Mouse (Mus musculus): Measurements from ENCODE around the gene S1pr3. TPM values are rescaled to one million over a fixed set of nuclear protein-coding genes. Genes with fewer than 3 reads are reported as not detected.

S1pr3 gene
- polyA plus RNA-seq, 1 experiment, result not detected

DNA sequence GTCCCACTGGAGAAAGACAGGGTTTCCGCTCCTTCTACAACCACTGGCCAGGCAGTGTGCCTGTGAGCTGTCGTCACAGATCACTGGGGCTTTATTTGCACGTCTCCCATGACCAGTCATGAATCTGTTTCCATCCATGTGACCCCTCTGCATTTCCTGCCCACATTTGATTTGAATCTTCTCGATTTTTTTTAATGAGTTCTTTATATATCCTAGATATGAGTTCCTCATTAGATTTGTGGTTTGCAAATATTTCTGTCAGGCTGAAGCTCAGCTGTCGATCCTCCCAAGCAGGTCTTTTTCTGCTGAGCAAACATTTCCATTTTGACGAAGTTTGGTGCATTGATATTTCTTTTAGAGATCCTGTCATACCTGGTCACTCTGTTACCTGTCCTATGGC is 10.6 kb upstream of the S1pr3 start:
- TF ChIP-seq GATA1 (IDR thresholded peaks at IDR 0.05; ENCODE audit: low read length), result no peak

DNA sequence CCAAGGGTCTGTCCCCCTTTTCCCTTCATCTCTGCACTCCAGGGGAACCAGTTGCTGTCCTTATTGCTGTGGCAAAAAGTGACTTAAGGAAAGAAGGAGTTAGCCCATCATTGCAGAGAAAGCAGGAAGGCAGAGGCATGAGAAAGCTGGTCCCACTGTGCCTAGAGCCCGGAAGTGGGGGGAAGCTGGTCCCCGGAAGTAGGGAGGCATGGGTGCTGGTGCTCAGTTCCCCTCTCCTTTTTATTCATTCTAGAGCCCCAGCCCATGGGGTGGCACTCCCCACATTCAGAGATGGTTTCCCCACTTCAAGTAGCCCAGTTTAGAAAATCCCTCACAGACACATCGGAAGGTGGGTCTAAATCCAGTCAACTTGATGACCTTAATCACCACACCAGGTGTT is 8.9 kb upstream of the S1pr3 start:
- no peak for TF ChIP-seq GATA1 (IDR thresholded peaks at IDR 0.05; ENCODE audit: low read length)

DNA sequence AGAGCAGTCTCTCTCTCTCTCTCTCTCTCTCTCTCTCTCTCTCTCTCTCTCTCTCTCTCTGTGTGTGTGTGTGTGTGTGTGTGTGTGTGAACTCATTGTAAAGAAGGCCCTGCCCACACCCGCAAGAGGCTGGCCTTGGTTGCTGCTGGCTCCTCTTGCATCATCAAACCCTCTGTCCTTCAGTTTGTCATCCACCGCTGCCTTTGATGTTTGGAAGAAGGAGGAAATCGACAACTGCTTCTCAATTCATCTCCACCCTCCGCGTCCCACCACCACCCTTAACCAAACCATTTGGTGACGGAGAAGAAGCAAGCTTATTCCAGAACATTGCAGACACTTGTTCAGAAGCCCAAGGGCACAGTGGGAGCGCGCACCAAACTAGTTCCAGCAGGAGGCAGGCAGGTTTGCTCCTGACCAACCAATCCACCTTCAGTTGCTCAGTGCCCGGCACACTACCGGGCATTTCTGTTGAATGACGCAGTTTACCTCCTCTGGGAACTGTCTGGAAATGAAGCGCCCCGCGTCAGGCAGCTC is 8.2 kb upstream of the S1pr3 start:
- TF ChIP-seq GATA1 (IDR thresholded peaks at IDR 0.05; ENCODE audit: low read length), result no peak

DNA sequence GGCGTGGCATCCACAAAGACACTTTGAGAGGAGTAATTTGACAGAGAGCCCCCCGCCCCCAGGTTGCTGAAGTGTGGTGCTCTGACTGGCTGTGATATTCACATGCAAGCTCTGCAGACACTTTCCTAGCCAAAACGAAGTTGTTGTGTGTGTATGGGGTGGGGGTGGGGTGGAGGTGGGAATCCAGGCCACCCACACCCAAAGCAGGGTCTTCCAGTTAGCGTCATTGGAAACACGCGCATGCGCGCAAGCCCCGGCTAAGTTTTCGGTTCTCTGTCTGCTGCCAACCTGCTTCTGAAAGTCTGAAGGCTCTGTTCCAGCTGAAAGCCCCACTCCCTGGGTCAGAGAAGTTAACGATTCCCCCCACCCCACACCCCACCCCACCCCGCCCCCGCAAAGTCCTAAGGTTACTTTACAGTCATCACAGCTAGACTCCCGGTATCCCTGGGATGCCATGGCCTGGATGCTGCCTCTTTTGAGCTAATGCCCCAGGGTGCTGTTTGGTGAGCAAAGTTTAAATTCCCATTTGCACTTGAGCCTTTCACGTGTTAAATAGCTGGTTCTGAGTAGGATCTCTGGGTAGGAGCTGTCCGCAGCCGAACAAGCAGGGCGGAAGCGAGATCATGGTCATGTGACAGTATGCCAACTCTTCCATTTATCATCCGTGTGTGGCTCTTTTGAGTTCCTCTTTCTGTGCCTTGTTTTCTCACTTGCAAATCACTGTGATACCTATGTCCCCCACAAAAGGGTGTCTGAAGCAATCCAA is 7.5 kb upstream of the S1pr3 start:
- no peak for TF ChIP-seq GATA1 (IDR thresholded peaks at IDR 0.05; ENCODE audit: low read length)

DNA sequence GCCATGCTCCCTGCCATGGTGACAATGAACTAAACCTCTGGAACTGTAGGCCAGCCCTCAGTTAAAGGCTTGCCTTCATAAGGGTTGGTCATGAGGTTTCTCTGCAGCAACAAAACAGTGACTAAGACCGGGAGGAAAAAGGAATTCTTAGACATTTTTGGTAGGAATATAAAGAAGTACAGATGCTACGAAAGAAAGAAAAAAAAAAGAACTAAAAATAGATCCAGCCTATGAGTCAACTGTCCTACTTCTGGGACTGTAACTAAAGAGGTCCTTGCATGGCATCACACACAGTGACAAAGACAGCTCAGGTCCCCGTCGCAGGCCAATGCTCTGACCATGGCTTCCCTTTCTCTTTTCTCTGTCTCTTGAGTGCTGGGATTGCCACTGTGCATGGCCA is 3.9 kb upstream of the S1pr3 start:
- TF ChIP-seq GATA1 (IDR thresholded peaks at IDR 0.05; ENCODE audit: low read length), result no peak

DNA sequence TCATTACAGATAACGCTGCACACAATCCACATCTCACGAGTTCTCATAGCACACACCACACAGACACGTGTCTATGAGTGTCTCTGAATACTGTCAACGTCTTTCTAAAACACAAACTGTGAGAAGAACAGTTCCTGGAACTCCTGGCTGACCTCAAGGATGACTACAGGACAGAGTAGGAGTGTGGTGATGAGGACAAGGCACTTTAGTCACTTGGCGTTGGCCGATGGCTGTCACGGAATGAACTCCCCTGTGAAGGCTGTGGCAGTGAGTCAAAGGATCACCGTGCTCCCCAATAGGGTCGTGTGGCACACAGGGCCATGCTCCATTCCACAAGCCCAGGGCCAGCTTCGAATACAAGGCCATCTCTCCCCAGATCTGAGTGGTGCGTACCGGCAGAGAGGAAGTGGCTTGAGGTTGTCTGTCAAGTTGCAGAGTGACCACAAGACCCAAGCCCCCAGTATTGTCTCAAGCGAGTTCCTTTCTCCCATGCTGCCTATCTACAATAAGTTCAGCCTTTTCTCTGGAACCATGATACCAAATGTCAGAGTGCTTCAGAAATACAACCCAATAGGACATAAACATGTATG is 2.6 kb upstream of the S1pr3 start:
- no peak for TF ChIP-seq GATA1 (IDR thresholded peaks at IDR 0.05; ENCODE audit: low read length)

DNA sequence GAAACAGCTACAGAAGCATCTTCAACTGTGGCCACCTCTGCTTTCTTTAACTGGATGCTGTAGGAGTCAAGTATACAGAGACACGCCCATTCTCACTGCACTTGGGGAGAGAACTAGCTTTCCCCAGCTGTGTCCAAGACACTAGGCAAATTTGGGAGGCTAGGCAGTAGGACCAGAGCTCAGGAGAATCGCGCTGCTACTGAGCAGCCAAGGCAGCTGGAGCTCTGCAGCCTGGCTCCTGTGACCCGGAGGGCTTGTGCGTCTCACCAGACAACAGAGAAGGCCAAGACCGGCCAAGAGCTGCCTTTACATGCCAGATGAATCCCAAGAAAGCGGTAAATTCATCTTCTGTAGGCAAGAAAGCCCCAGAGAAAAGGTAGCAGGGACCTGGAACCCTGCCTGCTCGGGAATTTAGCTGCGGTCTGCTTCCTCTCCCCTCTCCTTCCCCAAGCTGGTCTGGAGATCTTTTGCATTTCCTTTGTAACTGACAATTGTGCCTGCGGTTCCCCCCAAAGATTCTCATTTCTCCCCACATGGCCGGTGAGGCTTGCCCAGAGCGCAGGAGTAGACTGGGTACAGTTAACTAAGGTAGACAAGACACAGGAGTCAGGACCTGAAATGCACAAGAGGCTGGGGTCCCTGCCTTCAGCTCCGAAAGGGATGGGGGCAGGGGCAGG is 760 bp upstream of the S1pr3 start:
- TF ChIP-seq GATA1 (IDR thresholded peaks at IDR 0.05; ENCODE audit: low read length), result no peak

DNA sequence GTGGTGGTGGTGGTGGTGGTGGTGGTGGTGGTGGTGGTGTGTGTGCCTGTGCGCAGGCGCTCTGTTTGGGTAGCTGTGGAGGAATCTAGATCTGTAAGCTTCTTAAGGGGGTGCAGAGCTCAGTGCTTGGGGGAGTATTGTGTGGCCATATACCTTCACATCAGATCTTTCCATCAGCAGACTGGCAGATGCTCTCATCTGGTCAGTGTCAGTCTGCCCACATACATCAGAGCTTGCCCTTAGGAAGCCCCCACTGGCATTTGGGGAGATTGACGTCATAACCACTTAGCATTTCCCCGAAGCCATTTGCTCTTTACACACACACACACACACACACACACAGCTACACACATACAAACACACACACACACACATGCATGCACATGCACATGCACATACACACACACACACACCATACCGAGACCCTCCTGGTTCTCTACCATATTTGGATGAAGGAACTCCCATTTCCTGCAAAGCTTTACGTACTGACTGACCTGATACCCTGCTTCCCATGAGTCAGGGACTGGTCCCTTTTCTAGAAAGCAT is 1.6 kb downstream of the S1pr3 start:
- TF ChIP-seq GATA1 (IDR thresholded peaks at IDR 0.05; ENCODE audit: low read length), result no peak

DNA sequence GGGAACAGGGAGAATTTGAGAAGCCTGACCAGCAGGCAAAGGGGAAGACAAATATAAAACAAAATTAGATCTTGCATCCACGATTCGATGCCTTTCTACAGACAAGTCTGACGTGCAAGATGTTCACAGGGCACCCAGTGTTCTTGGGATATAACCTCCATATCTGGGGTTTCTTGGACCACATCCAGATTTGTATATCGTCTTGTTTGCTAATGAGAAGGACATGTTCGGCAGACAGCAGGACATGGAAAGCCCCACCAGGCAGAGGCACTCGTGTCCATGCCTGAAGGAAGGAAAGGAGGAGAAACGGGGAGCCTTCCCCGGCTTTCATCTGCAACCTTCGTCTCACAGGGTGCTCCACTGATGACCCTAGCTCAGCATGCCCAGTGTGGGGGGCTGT is 2.8 kb downstream of the S1pr3 start:
- no peak for TF ChIP-seq GATA1 (IDR thresholded peaks at IDR 0.05; ENCODE audit: low read length)

DNA sequence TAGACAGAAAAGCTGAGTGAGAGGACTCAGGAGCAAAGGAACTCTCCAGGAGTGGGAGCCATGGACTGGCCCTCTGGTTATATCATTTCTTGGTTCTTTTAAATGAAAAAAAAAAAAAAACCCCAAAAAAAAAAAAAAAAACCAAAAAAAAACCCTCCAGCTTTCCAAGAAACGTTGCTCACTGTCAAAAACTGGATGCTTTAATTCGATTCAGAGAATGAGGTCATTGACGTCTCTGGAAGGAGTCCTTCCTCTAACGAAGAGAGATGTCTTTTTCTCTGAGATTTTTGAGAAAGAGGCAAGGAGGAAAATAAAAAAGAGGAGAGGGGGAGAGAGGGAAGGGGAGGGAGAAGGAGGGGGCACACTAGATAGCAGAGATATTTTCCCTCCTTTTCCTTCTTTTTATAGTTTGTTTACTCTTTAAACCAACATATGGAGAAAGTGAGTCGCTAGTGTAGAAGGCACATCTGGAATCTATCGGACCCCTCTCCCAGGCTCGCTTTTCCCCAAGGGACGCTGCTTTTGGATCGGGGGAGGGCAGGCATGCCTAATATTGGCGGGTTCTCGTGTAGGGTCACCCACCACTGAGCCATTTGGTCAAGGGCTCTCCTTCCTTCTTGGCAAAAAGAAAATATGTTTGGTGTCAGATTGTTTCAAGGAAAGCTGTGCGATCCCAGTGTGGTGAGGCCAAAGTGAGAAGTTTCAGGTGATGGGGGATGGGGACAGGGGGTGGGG is 3.4 kb downstream of the S1pr3 start:
- TF ChIP-seq GATA1 (IDR thresholded peaks at IDR 0.05; ENCODE audit: low read length), result no peak

DNA sequence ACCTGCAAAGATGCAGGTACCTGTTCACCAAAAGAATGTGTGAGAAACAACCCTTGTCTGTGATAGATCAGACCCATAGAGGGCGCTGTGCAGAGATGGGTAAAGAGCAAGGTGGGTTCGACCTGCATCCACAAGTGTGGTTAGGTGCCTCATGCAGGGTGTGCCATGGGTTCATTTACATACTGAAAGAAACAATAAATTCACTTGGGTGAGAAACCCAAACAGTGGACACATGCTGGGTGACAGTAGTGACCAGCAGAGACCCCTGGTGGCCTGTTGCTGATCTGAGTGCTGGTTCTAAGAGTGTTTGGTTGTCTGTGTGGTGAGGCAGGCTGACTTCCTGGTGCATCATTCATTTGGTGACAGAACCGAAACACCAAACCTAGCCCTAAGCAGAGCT is 5.0 kb downstream of the S1pr3 start:
- no peak for TF ChIP-seq GATA1 (IDR thresholded peaks at IDR 0.05; ENCODE audit: low read length)

DNA sequence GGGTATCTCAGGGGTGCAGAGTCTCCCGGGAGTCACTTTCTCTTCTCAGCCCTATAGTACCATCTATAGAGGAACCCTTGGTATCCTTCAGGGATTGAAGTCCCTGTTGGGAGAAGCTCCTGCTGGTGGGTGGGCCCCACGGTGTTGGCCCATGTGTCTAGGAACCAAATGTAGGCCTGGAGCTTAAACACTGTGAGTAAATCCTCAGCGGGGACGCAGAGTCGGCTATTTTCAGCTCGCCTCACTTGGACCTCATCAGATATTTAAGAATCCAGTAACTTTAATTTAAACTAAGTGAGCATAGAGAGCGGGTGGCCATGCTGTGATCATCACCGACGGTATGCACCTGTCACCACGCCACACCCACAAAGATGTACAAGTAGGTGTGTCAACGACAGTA is 8.3 kb downstream of the S1pr3 start:
- TF ChIP-seq GATA1 (IDR thresholded peaks at IDR 0.05; ENCODE audit: low read length), result no peak

DNA sequence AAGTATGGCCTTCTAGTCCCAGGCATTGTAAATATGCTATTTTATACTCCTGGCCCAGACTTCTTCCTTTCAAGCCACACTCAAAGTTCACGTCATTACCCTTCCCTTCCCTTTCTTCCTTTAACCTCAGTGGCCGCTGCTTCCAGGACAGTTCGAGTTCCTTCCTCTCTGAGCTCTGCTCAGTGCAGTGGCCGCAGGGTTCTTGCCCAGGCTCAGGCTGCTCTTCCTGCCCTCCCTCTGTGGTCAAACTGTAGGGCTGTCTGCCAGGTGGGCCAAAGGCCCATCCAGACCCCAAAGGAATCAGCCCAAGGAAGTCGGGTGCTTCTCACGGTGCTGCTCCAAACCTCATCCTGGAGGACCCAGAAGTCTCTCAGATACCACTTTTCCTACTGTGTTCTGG is 9.4 kb downstream of the S1pr3 start:
- no peak for TF ChIP-seq GATA1 (IDR thresholded peaks at IDR 0.05; ENCODE audit: low read length)

DNA sequence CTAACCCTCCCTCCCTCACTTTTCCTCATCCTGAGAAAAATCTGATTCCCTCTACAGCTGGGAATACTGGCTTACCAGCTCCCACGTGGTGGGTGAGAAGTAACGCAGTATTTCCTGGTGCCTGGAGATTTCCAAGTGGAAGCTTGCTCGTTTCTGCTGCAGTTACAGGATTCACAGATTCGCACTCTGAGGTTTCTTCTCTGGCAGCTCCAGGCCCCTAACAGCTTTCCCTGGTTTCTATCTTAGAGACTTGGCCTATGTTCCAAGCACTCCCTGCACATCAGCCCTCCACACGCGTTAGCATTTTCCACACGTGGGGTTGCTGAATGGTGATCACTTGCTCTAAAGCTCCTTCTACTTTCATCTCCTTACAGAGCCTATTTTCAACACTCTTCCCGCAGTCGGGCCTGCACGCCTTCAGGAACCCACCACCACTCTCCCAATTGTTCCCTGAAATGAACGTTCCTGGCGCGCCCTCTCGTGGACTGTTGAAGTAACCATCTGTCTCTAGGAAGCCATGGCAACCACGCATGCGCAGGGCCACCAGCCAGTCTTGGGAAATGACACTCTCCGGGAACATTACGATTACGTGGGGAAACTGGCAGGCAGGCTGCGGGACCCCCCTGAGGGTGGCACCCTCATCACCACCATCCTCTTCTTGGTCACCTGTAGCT is 10.0 kb downstream of the S1pr3 start:
- TF ChIP-seq GATA1 (IDR thresholded peaks at IDR 0.05; ENCODE audit: low read length), result no peak

DNA sequence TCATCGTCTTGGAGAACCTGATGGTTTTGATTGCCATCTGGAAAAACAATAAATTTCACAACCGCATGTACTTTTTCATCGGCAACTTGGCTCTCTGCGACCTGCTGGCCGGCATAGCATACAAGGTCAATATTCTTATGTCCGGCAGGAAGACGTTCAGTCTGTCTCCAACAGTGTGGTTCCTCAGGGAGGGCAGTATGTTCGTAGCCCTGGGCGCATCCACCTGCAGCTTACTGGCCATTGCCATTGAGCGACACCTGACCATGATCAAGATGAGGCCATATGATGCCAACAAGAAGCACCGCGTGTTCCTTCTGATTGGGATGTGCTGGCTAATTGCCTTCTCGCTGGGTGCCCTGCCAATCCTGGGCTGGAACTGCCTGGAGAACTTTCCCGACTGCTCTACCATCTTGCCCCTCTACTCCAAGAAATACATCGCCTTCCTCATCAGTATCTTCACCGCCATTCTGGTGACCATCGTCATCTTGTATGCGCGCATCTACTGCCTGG is 10.6 kb downstream of the S1pr3 start:
- no peak for TF ChIP-seq GATA1 (IDR thresholded peaks at IDR 0.05; ENCODE audit: low read length)
